Mouse (Mus musculus) cortical plate, adult 2 months (tissue): ENCODE measurements around the gene Abcb11. TPM values are rescaled to one million over a fixed set of nuclear protein-coding genes. Genes with fewer than 3 reads are reported as not detected.

Experiments used
- H3K27ac ChIP-seq: fragments of 200-500 bp; 2 replicates; pipeline ENCODE4 v1.5.1; 2012; ENCODE audit warnings: low read length, control low read depth, inconsistent platforms; ENCODE audit not compliant: insufficient read depth
- H3K4me1 ChIP-seq: fragments of 200-500 bp; 2 replicates; pipeline ENCODE4 v1.6.1; 2011; ENCODE audit warnings: low read length; ENCODE audit not compliant: control insufficient read depth, insufficient read depth
- H3K4me3 ChIP-seq: fragments of 200-500 bp; 2 replicates; pipeline ENCODE4 v1.5.1; 2011; ENCODE audit warnings: mild to moderate bottlenecking, low read length, control low read depth; ENCODE audit not compliant: insufficient read depth
- CTCF ChIP-seq: fragments of 200-500 bp; IDR thresholded peaks from 2 replicates; pipeline ENCODE4 v1.5.1; 2011; ENCODE audit warnings: mild to moderate bottlenecking, control low read depth, low read length; ENCODE audit not compliant: insufficient read depth; ENCODE audit errors: extremely low read depth
- POLR2A ChIP-seq: fragments of 200-500 bp; IDR thresholded peaks from 2 replicates; pipeline ENCODE4 v1.6.1; 2011; ENCODE audit warnings: mild to moderate bottlenecking, low read length, control low read depth; ENCODE audit not compliant: insufficient read depth; ENCODE audit errors: extremely low read depth
- polyA plus RNA-seq: library from polyadenylated mRNA; depleted of rRNA; stranded (reverse); fragments of >200 nt; gene quantifications from 2 replicates; pipeline ENCODE4 v1.2.3, GENCODE M21; 2012; rRNA removed

Gene Abcb11
- polyA plus RNA-seq, 1 experiment: not detected

DNA sequence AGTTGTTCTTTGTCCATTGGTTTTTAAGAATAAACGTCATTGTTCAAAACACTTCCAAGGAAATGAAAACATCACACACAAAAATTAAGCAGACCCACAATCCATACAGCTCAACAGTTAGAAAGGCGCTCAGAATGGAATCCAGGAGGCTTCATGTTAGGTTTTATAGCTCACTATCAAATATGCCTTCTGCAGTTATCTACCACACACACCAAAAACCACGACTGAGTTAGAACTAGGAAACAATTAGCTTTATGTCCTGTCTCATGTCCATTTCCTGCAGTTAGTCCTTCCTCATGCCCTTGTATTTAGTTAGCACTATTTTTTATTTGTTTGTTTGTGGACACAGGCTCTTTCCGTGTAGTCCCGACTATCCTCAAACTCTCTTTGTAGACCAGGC, 151.4 kb downstream of the Abcb11 start:
- Histone ChIP-seq H3K27ac (no peak overlapping the region), H3K4me1 (peaks cover 7% of the 10 kb centered on the region; the same call in 1 of the 2 replicates), H3K4me3 (no peak overlapping the region)
- TF ChIP-seq POLR2A (no peak), CTCF (no peak)

DNA sequence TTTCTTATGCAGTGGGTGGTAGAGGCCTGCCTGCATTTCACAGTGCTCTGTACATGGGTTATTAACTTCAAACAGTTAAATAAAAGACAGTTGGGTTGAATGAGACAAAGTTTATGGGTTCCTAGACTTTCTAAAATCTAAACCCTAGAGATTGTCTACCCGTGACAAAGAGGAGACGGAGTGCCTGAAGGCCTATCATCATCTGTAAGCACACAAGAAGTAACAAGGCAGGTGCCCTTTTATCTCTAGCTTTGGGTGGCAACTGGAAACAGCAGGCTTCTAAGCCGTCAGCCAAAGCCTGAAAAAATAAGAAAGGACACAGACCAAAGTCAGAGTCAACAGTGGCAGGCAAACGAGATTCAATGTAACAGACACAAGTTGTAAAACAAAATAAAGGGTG, 153.2 kb downstream of the Abcb11 start:
- TF ChIP-seq POLR2A (no peak), CTCF (no peak)
- Histone ChIP-seq H3K4me1 (peaks cover 7% of the 10 kb centered on the region; the same call in 1 of the 2 replicates), H3K27ac (no peak overlapping the region), H3K4me3 (no peak overlapping the region)

DNA sequence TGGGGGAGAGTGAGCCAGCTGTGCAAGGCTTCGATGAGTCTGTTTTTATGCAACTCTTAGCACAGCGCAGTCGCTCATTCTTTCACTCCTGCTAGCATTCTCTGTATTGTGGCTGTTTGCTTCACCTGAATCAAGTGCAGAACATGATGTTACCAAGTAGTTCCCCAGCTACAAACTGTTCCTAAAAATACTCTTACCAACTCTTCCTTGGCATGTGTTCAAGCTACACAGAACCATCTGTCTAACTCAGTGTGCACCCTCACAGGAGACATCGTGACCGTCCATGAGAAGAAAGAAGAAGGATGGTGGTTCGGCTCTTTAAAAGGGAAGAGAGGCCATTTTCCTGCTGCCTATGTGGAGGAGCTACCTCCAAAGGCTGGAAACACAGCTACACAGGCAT, 153.7 kb downstream of the Abcb11 start:
- Histone ChIP-seq H3K4me3 (no peak overlapping the region), H3K27ac (no peak overlapping the region; the same call in 1 of the 2 replicates), H3K4me1 (peaks cover 7% of the 10 kb centered on the region; the same call in 1 of the 2 replicates)
- TF ChIP-seq CTCF: no peak
- no peak for TF ChIP-seq POLR2A

Other genes with a start within 250 kb of the Abcb11 start
- 3.2 and 3.5 TPM in 2 replicates for gene Nostrin, start 206.8 kb downstream of the Abcb11 start, polyA plus RNA-seq
- 0.91 and 1.1 TPM in 2 replicates for gene Spc25, start 136.4 kb downstream of the Abcb11 start, polyA plus RNA-seq
- gene G6pc2, start 131.5 kb downstream of the Abcb11 start, polyA plus RNA-seq: not detected in 2 replicates
- gene Dhrs9, start 37.8 kb upstream of the Abcb11 start, polyA plus RNA-seq: not detected in 2 replicates
- 0.04 and 0.10 TPM in 2 replicates for gene Lrp2, start 243.4 kb upstream of the Abcb11 start, polyA plus RNA-seq